Mouse (Mus musculus) ES-E14 (cell line): ENCODE measurements around the gene Olfr458.

ENCODE experiments used
- CHD2 ChIP-seq: IDR thresholded peaks from 2 replicates; pipeline ENCODE4 v1.6.1; 2014; ENCODE audit warnings: mild to moderate bottlenecking, low read depth, low read length, inconsistent platforms
- HCFC1 ChIP-seq: IDR thresholded peaks from 2 replicates; pipeline ENCODE4 v1.6.1; 2012; ENCODE audit warnings: low read length, inconsistent platforms, borderline replicate concordance; ENCODE audit not compliant: insufficient read depth
- MAFK ChIP-seq: IDR thresholded peaks from 2 replicates; pipeline ENCODE4 v1.6.1; 2014; ENCODE audit warnings: mild to moderate bottlenecking, low read depth, low read length, inconsistent platforms; ENCODE audit not compliant: insufficient read depth
- ZC3H11A ChIP-seq: IDR thresholded peaks from 2 replicates; pipeline ENCODE4 v1.6.1; 2012; ENCODE audit warnings: low read depth, mild to moderate bottlenecking, inconsistent platforms, low read length, borderline replicate concordance
- ZNF384 ChIP-seq: IDR thresholded peaks from 2 replicates; pipeline ENCODE4 v1.6.1; 2012; ENCODE audit warnings: low read depth, low read length, inconsistent platforms

GRCm38 (mm10) chr6:42444491-42444890, 20.5 kb downstream of the Olfr458 start:
- TF ChIP-seq MAFK (no peak), HCFC1 (no peak), CHD2 (no peak), ZNF384 (no peak), ZC3H11A (no peak)
